25 mouse cellular contexts compared by ENCODE assay signal in the genomic region with DNA sequence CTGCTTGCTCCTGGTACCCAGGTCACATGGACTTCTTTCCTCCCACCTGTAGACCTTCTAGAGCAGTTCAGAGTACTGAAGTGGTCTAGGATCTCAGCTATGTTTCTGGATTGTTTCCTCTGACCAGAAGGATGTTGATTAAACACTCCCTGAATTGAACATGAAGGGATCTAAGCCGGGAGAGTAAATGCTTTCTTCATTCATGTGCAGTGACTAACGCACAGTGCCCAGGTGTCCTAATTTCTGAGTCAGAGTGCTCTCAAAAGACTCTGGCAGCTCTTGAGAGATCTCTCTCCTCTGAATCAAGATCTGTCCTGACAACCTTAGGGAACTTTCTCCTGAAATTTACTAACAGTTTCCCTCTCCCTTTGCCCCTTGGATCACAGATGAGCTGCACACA.
DNase-seq lines count a peak whose midpoint lies in the region; ATAC-seq and TF ChIP-seq lines count a peak whose summit lies in the region.
"Had no signal": no experiment of that assay in that cellular context is flagged by ENCODE, and none has a peak within 500 bp of the region (broad histone marks: within the 10 kb centered on the region; RNA-seq: fewer than 3 reads in every experiment).

No protein-coding gene starts in this region.

- no peaks in the 10 kb centered on the region for H3K4me1 ChIP-seq in lung, postnatal 0 days (ENCODE audit: insufficient read depth, low read depth, low read length)
- peaks cover 44% of the 10 kb centered on the region for H3K4me1 ChIP-seq in embryonic fibroblast, embryonic 13.5 days (ENCODE audit: control insufficient read depth, insufficient read depth, low read length)
- peaks cover 10% of the 10 kb centered on the region for H3K4me1 ChIP-seq in neural tube, embryonic 15.5 days
- H3K4me1 ChIP-seq: forebrain, embryonic 12.5 days had no signal

- peak; percentile 37 for DNase-seq in lung, postnatal 0 days (ENCODE audit: low spot score)
- no peak for DNase-seq in lung, postnatal 14 days
- peak; percentile 52 for DNase-seq in Muller cell, postnatal 12 days (ENCODE audit: inconsistent ontology term)
- DNase-seq in spleen, postnatal 36 days (ENCODE audit: low spot score in 2 of 2) = no peak
- DNase-seq: adrenal gland, adult 2 months; adrenal gland, postnatal 10 days; adrenal gland, postnatal 36 days; B cell, adult 2 months; cerebellum, adult 11-12 months; cerebellum, adult 2 months; cerebellum, adult 9-10 months; cerebellum, postnatal 10 days; cerebellum, postnatal 25 days had no signal

- TF ChIP-seq EP300 in lung, postnatal 0 days (IDR thresholded peaks at IDR 0.05) = no peak; the same call in 1 of the 2 replicates

- no peak overlapping the region for H3K27ac ChIP-seq in lung, postnatal 0 days (ENCODE audit: low read length)
- H3K27ac ChIP-seq in embryonic fibroblast, embryonic 13.5 days (ENCODE audit: insufficient read depth, low read length) = peak overlapping the region; percentile 86
- no peak overlapping the region for H3K27ac ChIP-seq in neural tube, embryonic 15.5 days (replicated peaks)
- H3K27ac ChIP-seq: forebrain, embryonic 10.5 days; forebrain, embryonic 12.5 days had no signal

- no peak overlapping the region for H3K4me3 ChIP-seq in lung, postnatal 0 days (ENCODE audit: low read depth, low read length)
- no peak overlapping the region for H3K4me3 ChIP-seq in embryonic fibroblast, embryonic 13.5 days (ENCODE audit: insufficient read depth, low read length)
- H3K4me3 ChIP-seq in neural tube, embryonic 15.5 days (replicated peaks) = no peak overlapping the region
- H3K4me3 ChIP-seq: embryonic facial prominence, embryonic 13.5 days; erythroblast, embryonic 14.5 days; forebrain, embryonic 10.5 days; forebrain, embryonic 12.5 days had no signal

- no peak overlapping the region for H3K4me2 ChIP-seq in lung, postnatal 0 days (replicated peaks; ENCODE audit: low read depth, low read length)
- H3K4me2 ChIP-seq in neural tube, embryonic 15.5 days = no peak overlapping the region
- H3K4me2 ChIP-seq: embryonic facial prominence, embryonic 13.5 days; forebrain, embryonic 12.5 days had no signal

- no peak for TF ChIP-seq CTCF in lung, postnatal 0 days (IDR thresholded peaks at IDR 0.05)
- no peak for TF ChIP-seq CTCF in embryonic fibroblast, embryonic 13.5 days (IDR thresholded peaks at IDR 0.05; ENCODE audit: borderline replicate concordance, insufficient read depth, low read length)

- ATAC-seq in lung, postnatal 0 days = peak; percentile 28
- ATAC-seq in neural tube, embryonic 15.5 days (ENCODE audit: low FRiP score) = no peak
- ATAC-seq: CD4-positive, CD25-positive, alpha-beta regulatory T cell, adult 4 months; forebrain, embryonic 14.5 days; forebrain, embryonic 16.5 days; Patski had no signal

- no peak for TF ChIP-seq POLR2A in embryonic fibroblast, embryonic 13.5 days (IDR thresholded peaks at IDR 0.05; ENCODE audit: low read depth, low read length)

- no peaks in the 10 kb centered on the region for H3K36me3 ChIP-seq in lung, postnatal 0 days (ENCODE audit: insufficient read depth, low read length)
- H3K36me3 ChIP-seq in neural tube, embryonic 15.5 days = no peaks in the 10 kb centered on the region
- H3K36me3 ChIP-seq: embryonic facial prominence, embryonic 13.5 days; forebrain, embryonic 10.5 days; forebrain, embryonic 12.5 days had no signal

- whole genome bisulfite sequencing in lung, postnatal 0 days = 58% methylated on average over 2 of the region's 2 CpGs
- 91% methylated on average over 2 of the region's 2 CpGs for WGBS in neural tube, embryonic 15.5 days

- H3K9ac ChIP-seq in lung, postnatal 0 days (replicated peaks; ENCODE audit: low read depth) = no peak overlapping the region
- H3K9ac ChIP-seq in neural tube, embryonic 15.5 days (replicated peaks) = no peak overlapping the region
- H3K9ac ChIP-seq: embryonic facial prominence, embryonic 13.5 days; forebrain, embryonic 12.5 days had no signal

- no peaks in the 10 kb centered on the region for H3K9me3 ChIP-seq in lung, postnatal 0 days (ENCODE audit: low read length)
- H3K9me3 ChIP-seq in neural tube, embryonic 15.5 days (replicated peaks) = no peaks in the 10 kb centered on the region
- H3K9me3 ChIP-seq: embryonic facial prominence, embryonic 13.5 days; forebrain, embryonic 10.5 days; forebrain, embryonic 12.5 days; G1E had no signal

- H3K27me3 ChIP-seq in lung, postnatal 0 days (replicated peaks; ENCODE audit: insufficient read depth, low read length) = no peaks in the 10 kb centered on the region
- no peaks in the 10 kb centered on the region for H3K27me3 ChIP-seq in neural tube, embryonic 15.5 days (replicated peaks)
- H3K27me3 ChIP-seq: CH12.LX; embryonic facial prominence, embryonic 13.5 days; forebrain, embryonic 12.5 days; Patski had no signal

Comparison
In these comparisons a context has a peak if more than half of its experiments do, and no peak if none do; other contexts are left out.
1. DNase-seq: peak in lung, postnatal 0 days (single experiment) and Muller cell, postnatal 12 days (single experiment); none in lung, postnatal 14 days (single experiment) and spleen, postnatal 36 days (0 of 2).